Mouse (Mus musculus): Measurements from ENCODE around the gene Hoxc9. TPM values are rescaled to one million over a fixed set of nuclear protein-coding genes. Genes with fewer than 3 reads are reported as not detected.

Gene Hoxc9
- polyA plus RNA-seq, 1 experiment from 2014 or later = not detected

- ATAC-seq (replicated peaks; ENCODE audit: insufficient number of reproducible peaks, low FRiP score, low TSS enrichment) = no peak
- H3K27ac ChIP-seq (ENCODE audit: low read depth, low read length) = no peak overlapping the region
- no peaks in the 10 kb centered on the region for H3K36me3 ChIP-seq (ENCODE audit: control insufficient read depth, insufficient read depth, low read length)
- 0 out of 2 replicates have a peak, but pooled peaks cover 2% of the 10 kb centered on the region for H3K4me1 ChIP-seq (ENCODE audit: control insufficient read depth, insufficient read depth, low read length)
- peaks cover 98% of the 10 kb centered on the region for H3K27me3 ChIP-seq (ENCODE audit: control insufficient read depth, insufficient read depth, low read length)
- H3K9me3 ChIP-seq (replicated peaks; ENCODE audit: control insufficient read depth, low read length) = no peaks in the 10 kb centered on the region
- 22% methylated on average over 1 of the region's 1 CpGs for WGBS (ENCODE audit: insufficient replicate concordance)
- no peak overlapping the region for H3K4me3 ChIP-seq (ENCODE audit: low read depth, low read length)
- H3K9ac ChIP-seq (ENCODE audit: low read depth, low read length) = no peak overlapping the region
- H3K4me2 ChIP-seq = no peak overlapping the region
Measured at GRCm38 (mm10) chr15:102969296-102969695, 6.9 kb upstream of the Hoxc9 start.

- no peak for ATAC-seq (replicated peaks; ENCODE audit: insufficient number of reproducible peaks, low FRiP score, low TSS enrichment)
- 2% methylated on average over 12 of the region's 12 CpGs for whole genome bisulfite sequencing (ENCODE audit: insufficient replicate concordance)
- no peak overlapping the region for H3K4me3 ChIP-seq (ENCODE audit: low read depth, low read length)
- no peak overlapping the region for H3K4me2 ChIP-seq
- H3K27ac ChIP-seq (ENCODE audit: low read depth, low read length) = no peak overlapping the region
- peaks cover 96% of the 10 kb centered on the region for H3K27me3 ChIP-seq (ENCODE audit: control insufficient read depth, insufficient read depth, low read length)
- H3K36me3 ChIP-seq (ENCODE audit: control insufficient read depth, insufficient read depth, low read length) = no peaks in the 10 kb centered on the region
- H3K4me1 ChIP-seq (ENCODE audit: control insufficient read depth, insufficient read depth, low read length) = 0 out of 2 replicates have a peak, but pooled peaks cover 2% of the 10 kb centered on the region
- H3K9ac ChIP-seq (ENCODE audit: low read depth, low read length) = no peak overlapping the region
- H3K9me3 ChIP-seq (replicated peaks; ENCODE audit: control insufficient read depth, low read length) = no peaks in the 10 kb centered on the region
Measured at GRCm38 (mm10) chr15:102970740-102971139, 5.5 kb upstream of the Hoxc9 start.

GRCm38 (mm10) chr15:102972254-102972653 is 4.0 kb upstream of the Hoxc9 start:
- peaks cover 96% of the 10 kb centered on the region for H3K27me3 ChIP-seq (ENCODE audit: control insufficient read depth, insufficient read depth, low read length)
- WGBS (ENCODE audit: insufficient replicate concordance) = 2% methylated on average over 21 of the region's 21 CpGs
- H3K9me3 ChIP-seq (replicated peaks; ENCODE audit: control insufficient read depth, low read length) = no peaks in the 10 kb centered on the region
- no peak overlapping the region for H3K4me2 ChIP-seq
- H3K4me3 ChIP-seq (ENCODE audit: low read depth, low read length) = no peak overlapping the region
- H3K27ac ChIP-seq (ENCODE audit: low read depth, low read length) = no peak overlapping the region
- 0 out of 2 replicates have a peak, but pooled peaks cover 3% of the 10 kb centered on the region for H3K4me1 ChIP-seq (ENCODE audit: control insufficient read depth, insufficient read depth, low read length)
- no peak overlapping the region for H3K9ac ChIP-seq (ENCODE audit: low read depth, low read length)
- no peaks in the 10 kb centered on the region for H3K36me3 ChIP-seq (ENCODE audit: control insufficient read depth, insufficient read depth, low read length)
- ATAC-seq (replicated peaks; ENCODE audit: insufficient number of reproducible peaks, low FRiP score, low TSS enrichment) = no peak

- Histone ChIP-seq H3K27ac (ENCODE audit: low read depth, low read length) (no peak overlapping the region), H3K9me3 (replicated peaks; ENCODE audit: control insufficient read depth, low read length) (no peaks in the 10 kb centered on the region), H3K4me3 (ENCODE audit: low read depth, low read length) (no peak overlapping the region), H3K27me3 (ENCODE audit: control insufficient read depth, insufficient read depth, low read length) (peaks cover 96% of the 10 kb centered on the region), H3K4me1 (ENCODE audit: control insufficient read depth, insufficient read depth, low read length) (0 out of 2 replicates have a peak, but pooled peaks cover 3% of the 10 kb centered on the region), H3K9ac (ENCODE audit: low read depth, low read length) (no peak overlapping the region), H3K4me2 (no peak overlapping the region), H3K36me3 (ENCODE audit: control insufficient read depth, insufficient read depth, low read length) (no peaks in the 10 kb centered on the region)
- WGBS (ENCODE audit: insufficient replicate concordance) = 3% methylated on average over 6 of the region's 6 CpGs
- no peak for ATAC-seq (replicated peaks; ENCODE audit: insufficient number of reproducible peaks, low FRiP score, low TSS enrichment)
Measured at GRCm38 (mm10) chr15:102972753-102973152, 3.5 kb upstream of the Hoxc9 start.

DNA sequence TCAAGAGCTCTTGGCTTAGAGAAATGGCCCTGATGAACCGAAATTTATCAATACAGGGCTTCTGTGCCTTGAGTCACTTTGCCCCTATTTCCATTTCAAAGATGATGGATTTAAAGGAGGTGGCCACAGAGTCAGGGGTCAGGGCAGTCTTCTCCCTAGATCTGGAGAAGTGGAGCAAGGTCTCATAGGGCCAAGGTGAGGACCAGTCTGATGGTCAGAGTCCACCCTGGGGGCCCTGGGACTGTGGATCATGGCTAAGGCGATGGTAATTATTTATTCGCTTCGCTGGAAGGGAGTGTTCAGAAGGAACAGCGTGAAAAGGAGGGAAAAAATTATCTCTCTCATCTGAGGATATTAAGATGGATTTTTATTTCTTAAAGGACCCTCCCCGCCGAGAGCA is 1.2 kb upstream of the Hoxc9 start:
- H3K36me3 ChIP-seq (ENCODE audit: control insufficient read depth, insufficient read depth, low read length) = no peaks in the 10 kb centered on the region
- no peak overlapping the region for H3K4me2 ChIP-seq
- 0 out of 2 replicates have a peak, but pooled peaks cover 3% of the 10 kb centered on the region for H3K4me1 ChIP-seq (ENCODE audit: control insufficient read depth, insufficient read depth, low read length)
- no peak overlapping the region for H3K9ac ChIP-seq (ENCODE audit: low read depth, low read length)
- WGBS (ENCODE audit: insufficient replicate concordance) = 6% methylated on average over 7 of the region's 7 CpGs
- no peaks in the 10 kb centered on the region for H3K9me3 ChIP-seq (replicated peaks; ENCODE audit: control insufficient read depth, low read length)
- no peak overlapping the region for H3K4me3 ChIP-seq (ENCODE audit: low read depth, low read length)
- no peak overlapping the region for H3K27ac ChIP-seq (ENCODE audit: low read depth, low read length)
- no peak for ATAC-seq (replicated peaks; ENCODE audit: insufficient number of reproducible peaks, low FRiP score, low TSS enrichment)
- peaks cover 98% of the 10 kb centered on the region for H3K27me3 ChIP-seq (ENCODE audit: control insufficient read depth, insufficient read depth, low read length)

GRCm38 (mm10) chr15:102975688-102976111 is 539 bp upstream of the Hoxc9 start:
- no peak overlapping the region for H3K9ac ChIP-seq (ENCODE audit: low read depth, low read length)
- no peaks in the 10 kb centered on the region for H3K36me3 ChIP-seq (ENCODE audit: control insufficient read depth, insufficient read depth, low read length)
- 1% methylated on average over 21 of the region's 21 CpGs for WGBS (ENCODE audit: insufficient replicate concordance)
- no peak overlapping the region for H3K27ac ChIP-seq (ENCODE audit: low read depth, low read length)
- 0 out of 2 replicates have a peak, but pooled peaks cover 3% of the 10 kb centered on the region for H3K4me1 ChIP-seq (ENCODE audit: control insufficient read depth, insufficient read depth, low read length)
- H3K9me3 ChIP-seq (replicated peaks; ENCODE audit: control insufficient read depth, low read length) = no peaks in the 10 kb centered on the region
- no peak overlapping the region for H3K4me3 ChIP-seq (ENCODE audit: low read depth, low read length)
- no peak overlapping the region for H3K4me2 ChIP-seq
- no peak for ATAC-seq (replicated peaks; ENCODE audit: insufficient number of reproducible peaks, low FRiP score, low TSS enrichment)
- peaks cover 98% of the 10 kb centered on the region for H3K27me3 ChIP-seq (ENCODE audit: control insufficient read depth, insufficient read depth, low read length)

- no peaks in the 10 kb centered on the region for H3K9me3 ChIP-seq (replicated peaks; ENCODE audit: control insufficient read depth, low read length)
- peak overlapping the region; percentile 26; the same call in 1 of the 2 replicates for H3K4me3 ChIP-seq (ENCODE audit: low read depth, low read length)
- no peaks in the 10 kb centered on the region for H3K36me3 ChIP-seq (ENCODE audit: control insufficient read depth, insufficient read depth, low read length)
- H3K27me3 ChIP-seq (ENCODE audit: control insufficient read depth, insufficient read depth, low read length) = peaks cover 98% of the 10 kb centered on the region
- H3K4me2 ChIP-seq = peak overlapping the region; percentile 45
- WGBS (ENCODE audit: insufficient replicate concordance) = under 1% methylated on average over 37 of the region's 37 CpGs
- H3K4me1 ChIP-seq (ENCODE audit: control insufficient read depth, insufficient read depth, low read length) = 0 out of 2 replicates have a peak, but pooled peaks cover 3% of the 10 kb centered on the region
- no peak overlapping the region for H3K9ac ChIP-seq (ENCODE audit: low read depth, low read length)
- no peak overlapping the region for H3K27ac ChIP-seq (ENCODE audit: low read depth, low read length)
- ATAC-seq (replicated peaks; ENCODE audit: insufficient number of reproducible peaks, low FRiP score, low TSS enrichment) = no peak
Measured at GRCm38 (mm10) chr15:102976631-102977422, 588 bp downstream of the Hoxc9 start.

- H3K4me3 ChIP-seq (ENCODE audit: low read depth, low read length) = peak overlapping the region; percentile 26; the same call in 1 of the 2 replicates
- ATAC-seq (replicated peaks; ENCODE audit: insufficient number of reproducible peaks, low FRiP score, low TSS enrichment) = no peak
- no peaks in the 10 kb centered on the region for H3K36me3 ChIP-seq (ENCODE audit: control insufficient read depth, insufficient read depth, low read length)
- H3K4me2 ChIP-seq = peak overlapping the region; percentile 45
- H3K27ac ChIP-seq (ENCODE audit: low read depth, low read length) = no peak overlapping the region
- WGBS (ENCODE audit: insufficient replicate concordance) = 2% methylated on average over 16 of the region's 16 CpGs
- no peak overlapping the region for H3K9ac ChIP-seq (ENCODE audit: low read depth, low read length)
- 0 out of 2 replicates have a peak, but pooled peaks cover 3% of the 10 kb centered on the region for H3K4me1 ChIP-seq (ENCODE audit: control insufficient read depth, insufficient read depth, low read length)
- no peaks in the 10 kb centered on the region for H3K9me3 ChIP-seq (replicated peaks; ENCODE audit: control insufficient read depth, low read length)
- peaks cover 98% of the 10 kb centered on the region for H3K27me3 ChIP-seq (ENCODE audit: control insufficient read depth, insufficient read depth, low read length)
Measured at GRCm38 (mm10) chr15:102977423-102977974, 1.3 kb downstream of the Hoxc9 start.

Data from heart, embryonic 11.5 days (tissue).